Mouse (Mus musculus): ENCODE results near the gene Kctd15. TPM values are rescaled to one million over a fixed set of nuclear protein-coding genes. Genes with fewer than 3 reads are reported as not detected.
A peak's percentile ranks its signal among the peaks of the same experiment; 100 is the strongest.

The Kctd15 gene
- total RNA-seq (2021) (1 to 10 TPM; 3.6 to 3.8 TPM), polyA plus RNA-seq (2012; rRNA removed) (4.1 and 5.7 TPM in 2 replicates)
- long read RNA-seq, partial matches to known transcripts: 0 of 1 reads
- long read RNA-seq, other reads (novel, unspliced or antisense): 0 of 1 reads

DNA sequence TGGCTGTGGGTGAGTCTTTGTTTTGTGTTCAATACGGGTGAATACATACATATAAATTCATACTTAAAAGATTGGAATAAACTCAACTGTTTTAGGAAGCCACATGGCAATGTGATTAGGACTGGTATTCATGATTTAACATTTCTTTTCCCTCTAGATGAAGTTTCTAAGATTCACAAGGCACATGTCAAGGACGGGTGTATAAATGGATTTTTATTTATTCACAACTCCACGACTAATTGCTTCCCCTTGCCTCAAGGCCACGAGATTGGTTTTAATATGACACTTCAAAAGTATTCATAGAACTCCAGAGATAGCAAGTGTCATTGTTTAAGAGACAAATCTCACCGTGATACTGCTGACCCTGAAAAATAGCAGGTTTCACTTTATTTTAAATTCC lies at the start of gene Kctd15:
TSS of gene Kctd15 (minus strand) at position 101 of the 400 bp plus-strand sequence.
- intact Hi-C loops (cut with DNase I): loop anchor here (5.0 to 10.0 kb wide), 5 partner anchors 39 to 392 kb away; no protein-coding TSS in a partner anchor
- WGBS: 76% methylated on average over 5 of the region's 5 CpGs
- Histone ChIP-seq H3K4me1 (ENCODE audit: control insufficient read depth, insufficient read depth, low read length) (no peaks in the 10 kb centered on the region), H3K4me3 (peak within 1 kb of the TSS; percentile 66), H3K9ac (ENCODE audit: low read depth, low read length) (no peak within 1 kb of the TSS), H3K27ac (no peak within 1 kb of the TSS; the same call in 1 of the 2 replicates), H3K27me3 (ENCODE audit: control insufficient read depth, insufficient read depth, low read length) (peaks cover 1% of the 10 kb centered on the region; the same call in 1 of the 2 replicates), H3K36me3 (ENCODE audit: control insufficient read depth, insufficient read depth, low read length) (no peaks in the 10 kb centered on the region), H3K79me2 (replicated peaks; ENCODE audit: control insufficient read depth, insufficient read depth, low read length) (no peaks in the 10 kb centered on the region)
- TF ChIP-seq EP300 (IDR thresholded peaks at IDR 0.05; ENCODE audit: insufficient read depth, low read depth, low read length) (no peak), CTCF (IDR thresholded peaks at IDR 0.05) (no peak), POLR2A (IDR thresholded peaks at IDR 0.05; ENCODE audit: insufficient read depth, low read depth, low read length) (no peak)
- no peak for DNase-seq

DNA sequence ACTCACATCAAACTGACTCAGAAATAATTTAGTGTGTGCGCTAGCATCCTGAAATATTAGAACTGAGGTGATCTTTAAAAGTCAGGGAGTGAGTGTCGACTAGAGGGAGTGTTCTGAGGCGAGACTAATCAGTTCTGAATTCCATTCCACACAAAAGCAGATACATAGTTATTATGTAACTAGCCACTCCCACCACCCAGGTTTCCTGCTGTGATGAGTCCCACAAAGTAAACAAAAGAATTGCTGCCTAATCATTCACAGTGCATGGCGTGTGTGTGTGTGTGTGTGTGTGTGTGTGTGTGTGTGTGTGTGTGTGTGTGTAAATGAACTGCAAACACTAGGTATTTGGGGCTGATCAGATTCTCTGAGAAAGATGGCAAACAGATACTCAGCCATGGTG lies 47.9 kb upstream of the Kctd15 start:
- no peaks in the 10 kb centered on the region; the same call in 1 of the 2 replicates for H3K27me3 ChIP-seq (ENCODE audit: control insufficient read depth, insufficient read depth, low read length)
- H3K4me1 ChIP-seq (ENCODE audit: control insufficient read depth, insufficient read depth, low read length): peaks cover 2% of the 10 kb centered on the region; the same call in 1 of the 2 replicates
- no peaks in the 10 kb centered on the region for H3K79me2 ChIP-seq (replicated peaks; ENCODE audit: control insufficient read depth, insufficient read depth, low read length)
- DNase-seq: no peak
- TF ChIP-seq CTCF (IDR thresholded peaks at IDR 0.05) (no peak), POLR2A (IDR thresholded peaks at IDR 0.05; ENCODE audit: insufficient read depth, low read depth, low read length) (no peak), EP300 (IDR thresholded peaks at IDR 0.05; ENCODE audit: insufficient read depth, low read depth, low read length) (no peak)
- 38% methylated on average over 4 of the region's 4 CpGs for WGBS
- intact Hi-C loops (cut with DNase I): no loop called here
- no peaks in the 10 kb centered on the region for H3K36me3 ChIP-seq (ENCODE audit: control insufficient read depth, insufficient read depth, low read length)
- no peak overlapping the region for H3K4me3 ChIP-seq
- no peak overlapping the region for H3K9ac ChIP-seq (ENCODE audit: low read depth, low read length)
- H3K27ac ChIP-seq: no peak overlapping the region

DNA sequence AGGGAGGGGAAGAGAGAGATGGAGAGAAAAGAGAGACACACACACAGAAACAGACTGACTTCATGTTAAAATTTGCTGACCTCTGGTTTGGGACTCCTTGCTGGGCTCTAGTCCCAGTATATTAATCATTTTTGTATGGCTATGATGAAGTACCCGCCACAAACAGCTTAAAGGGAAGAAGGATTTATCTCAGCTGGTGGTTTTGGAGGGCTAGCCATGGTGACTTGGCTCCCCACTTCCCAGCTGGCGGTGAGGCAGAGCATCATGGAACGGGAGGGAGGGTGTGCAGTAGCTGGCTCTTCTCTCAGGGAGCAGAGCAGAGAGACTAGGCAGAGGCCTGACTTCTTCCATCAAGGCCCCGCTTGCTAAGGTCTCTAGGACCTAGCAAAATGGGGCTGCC lies 46.9 kb upstream of the Kctd15 start:
- Histone ChIP-seq H3K9ac (ENCODE audit: low read depth, low read length) (no peak overlapping the region), H3K36me3 (ENCODE audit: control insufficient read depth, insufficient read depth, low read length) (no peaks in the 10 kb centered on the region), H3K27ac (no peak overlapping the region), H3K27me3 (ENCODE audit: control insufficient read depth, insufficient read depth, low read length) (no peaks in the 10 kb centered on the region; the same call in 1 of the 2 replicates), H3K4me1 (ENCODE audit: control insufficient read depth, insufficient read depth, low read length) (no peaks in the 10 kb centered on the region), H3K4me3 (no peak overlapping the region), H3K79me2 (replicated peaks; ENCODE audit: control insufficient read depth, insufficient read depth, low read length) (no peaks in the 10 kb centered on the region)
- TF ChIP-seq EP300 (IDR thresholded peaks at IDR 0.05; ENCODE audit: insufficient read depth, low read depth, low read length) (no peak), CTCF (IDR thresholded peaks at IDR 0.05) (no peak), POLR2A (IDR thresholded peaks at IDR 0.05; ENCODE audit: insufficient read depth, low read depth, low read length) (no peak)
- no peak for DNase-seq
- WGBS: 47% methylated on average over 4 of the region's 4 CpGs
- intact Hi-C loops (cut with DNase I): no loop called here

DNA sequence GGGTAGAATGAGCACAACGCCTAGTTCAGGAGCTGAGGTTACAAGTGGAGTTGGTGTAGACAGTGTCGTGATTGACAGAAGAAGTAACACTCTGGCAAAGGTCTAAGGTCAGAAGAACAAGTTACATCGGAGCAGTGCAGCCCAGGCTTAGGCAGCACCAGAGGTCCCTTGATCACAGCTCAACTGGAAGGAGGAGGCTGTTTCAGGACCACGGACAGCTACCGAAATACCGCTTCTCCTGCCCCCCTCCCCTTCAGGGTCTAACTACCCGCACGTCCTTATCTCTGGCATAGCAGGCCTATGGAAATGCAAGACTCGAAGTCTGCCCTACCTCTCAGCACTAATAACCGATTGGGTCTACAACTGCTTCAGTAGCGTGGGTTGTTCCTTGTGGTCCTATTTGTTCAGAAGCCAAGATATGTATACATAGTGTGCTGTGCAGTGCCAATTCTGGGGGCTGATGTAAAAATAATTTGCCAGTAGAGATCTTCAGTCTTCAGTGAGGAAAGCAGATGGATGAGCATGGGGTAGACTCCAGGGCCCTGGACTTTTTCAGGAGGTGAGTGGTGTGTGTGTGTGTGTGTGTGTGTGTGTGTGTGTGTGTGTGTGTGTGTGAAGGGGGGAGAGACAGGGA lies 46.3 kb upstream of the Kctd15 start:
- DNase-seq: no peak
- WGBS: 16% methylated on average over 11 of the region's 11 CpGs
- H3K27me3 ChIP-seq (ENCODE audit: control insufficient read depth, insufficient read depth, low read length): no peaks in the 10 kb centered on the region; the same call in 1 of the 2 replicates

GRCm38 (mm10) chr7:34699888-34700287 lies 43.4 kb upstream of the Kctd15 start:
- no peaks in the 10 kb centered on the region; the same call in 1 of the 2 replicates for H3K27me3 ChIP-seq (ENCODE audit: control insufficient read depth, insufficient read depth, low read length)
- intact Hi-C loops (cut with DNase I): no loop called here
- H3K27ac ChIP-seq: no peak overlapping the region
- H3K4me1 ChIP-seq (ENCODE audit: control insufficient read depth, insufficient read depth, low read length): no peaks in the 10 kb centered on the region
- no peaks in the 10 kb centered on the region for H3K36me3 ChIP-seq (ENCODE audit: control insufficient read depth, insufficient read depth, low read length)
- no peaks in the 10 kb centered on the region for H3K79me2 ChIP-seq (replicated peaks; ENCODE audit: control insufficient read depth, insufficient read depth, low read length)
- H3K4me3 ChIP-seq: no peak overlapping the region
- DNase-seq: no peak
- no peak overlapping the region for H3K9ac ChIP-seq (ENCODE audit: low read depth, low read length)
- WGBS: 65% methylated on average over 3 of the region's 3 CpGs
- TF ChIP-seq POLR2A (IDR thresholded peaks at IDR 0.05; ENCODE audit: insufficient read depth, low read depth, low read length) (no peak), CTCF (IDR thresholded peaks at IDR 0.05) (no peak), EP300 (IDR thresholded peaks at IDR 0.05; ENCODE audit: insufficient read depth, low read depth, low read length) (no peak)

More for the DNA sequence above, 46.3 kb upstream of the Kctd15 start:
- no peaks in the 10 kb centered on the region for H3K36me3 ChIP-seq (ENCODE audit: control insufficient read depth, insufficient read depth, low read length)
- no peak for TF ChIP-seq CTCF (IDR thresholded peaks at IDR 0.05)
- H3K27ac ChIP-seq: no peak overlapping the region
- H3K79me2 ChIP-seq (replicated peaks; ENCODE audit: control insufficient read depth, insufficient read depth, low read length): no peaks in the 10 kb centered on the region
- H3K4me1 ChIP-seq (ENCODE audit: control insufficient read depth, insufficient read depth, low read length): no peaks in the 10 kb centered on the region
- no peak overlapping the region for H3K9ac ChIP-seq (ENCODE audit: low read depth, low read length)
- H3K4me3 ChIP-seq: no peak overlapping the region
- intact Hi-C loops (cut with DNase I): no loop called here

GRCm38 (mm10) chr7:34698221-34698620 lies 41.7 kb upstream of the Kctd15 start:
- TF ChIP-seq CTCF (IDR thresholded peaks at IDR 0.05) (no peak), POLR2A (IDR thresholded peaks at IDR 0.05; ENCODE audit: insufficient read depth, low read depth, low read length) (no peak), EP300 (IDR thresholded peaks at IDR 0.05; ENCODE audit: insufficient read depth, low read depth, low read length) (no peak)

More at GRCm38 (mm10) chr7:34698221-34698620, 41.7 kb upstream of the Kctd15 start:
- no peak for DNase-seq
- Histone ChIP-seq H3K27ac (no peak overlapping the region), H3K27me3 (ENCODE audit: control insufficient read depth, insufficient read depth, low read length) (no peaks in the 10 kb centered on the region; the same call in 1 of the 2 replicates), H3K36me3 (ENCODE audit: control insufficient read depth, insufficient read depth, low read length) (no peaks in the 10 kb centered on the region), H3K4me1 (ENCODE audit: control insufficient read depth, insufficient read depth, low read length) (no peaks in the 10 kb centered on the region), H3K4me3 (no peak overlapping the region), H3K9ac (ENCODE audit: low read depth, low read length) (no peak overlapping the region), H3K79me2 (replicated peaks; ENCODE audit: control insufficient read depth, insufficient read depth, low read length) (no peaks in the 10 kb centered on the region)
- 83% methylated on average over 9 of the region's 9 CpGs for WGBS
- intact Hi-C loops (cut with DNase I): no loop called here
